In the genomic region with DNA sequence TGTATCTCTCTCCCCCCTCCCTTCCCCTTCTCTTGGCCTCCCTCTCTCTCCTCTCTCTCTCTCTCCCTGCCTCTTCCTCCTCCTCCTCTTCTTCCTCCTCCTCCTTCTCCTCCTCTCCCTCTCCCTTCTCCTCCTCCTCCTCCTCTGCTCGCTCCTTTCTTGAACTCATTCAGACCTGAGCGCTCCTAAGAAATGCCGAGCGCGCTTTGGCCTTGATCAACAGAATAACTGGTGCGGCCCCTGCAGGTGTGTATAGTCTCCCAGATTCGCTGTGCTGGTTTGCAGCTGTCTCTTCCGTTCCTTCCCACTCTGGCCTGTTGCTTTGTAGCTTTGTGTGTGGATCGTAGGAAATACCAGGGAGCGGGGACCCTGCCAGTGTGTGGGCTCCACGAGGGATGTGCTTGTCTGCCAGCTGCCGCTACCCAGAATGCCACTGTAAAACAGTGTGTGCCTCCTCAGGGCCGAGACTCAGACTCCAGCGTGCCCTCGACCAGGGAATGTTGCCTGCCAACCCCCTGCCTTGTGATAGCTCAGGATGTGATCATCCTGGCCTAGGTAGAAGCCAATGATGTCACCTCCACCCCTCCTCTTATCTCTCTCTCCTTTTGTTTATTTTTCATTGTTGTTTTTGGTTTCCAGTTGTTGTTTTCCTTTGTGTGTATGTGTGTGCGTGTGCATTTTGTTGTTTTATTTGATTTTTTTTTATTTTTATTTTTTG, we compare ENCODE assay signal across 12 mouse cellular contexts.
DNase-seq lines count a peak whose midpoint lies in the region; ATAC-seq and TF ChIP-seq lines count a peak whose summit lies in the region.
"Had no signal": no experiment of that assay in that cellular context is flagged by ENCODE, and none has a peak within 500 bp of the region (broad histone marks: within the 10 kb centered on the region; RNA-seq: fewer than 3 reads in every experiment).

No protein-coding gene starts in this region.

- 82% methylated on average over 16 of the region's 16 CpGs for WGBS in midbrain, embryonic 10.5 days
- 76% methylated on average over 16 of the region's 16 CpGs for WGBS in midbrain, embryonic 11.5 days
- WGBS in liver, embryonic 11.5 days = 68% methylated on average over 16 of the region's 16 CpGs
- 81% methylated on average over 16 of the region's 16 CpGs for WGBS in stomach, embryonic 16.5 days
- WGBS in lung, postnatal 0 days = 84% methylated on average over 16 of the region's 16 CpGs

- peaks cover 47% of the 10 kb centered on the region for H3K4me1 ChIP-seq in midbrain, embryonic 10.5 days
- H3K4me1 ChIP-seq in midbrain, embryonic 11.5 days (ENCODE audit: control insufficient read depth, insufficient read depth, low read length) = peaks cover 10% of the 10 kb centered on the region
- peaks cover 24% of the 10 kb centered on the region for H3K4me1 ChIP-seq in liver, embryonic 11.5 days (replicated peaks; ENCODE audit: control insufficient read depth, insufficient read depth, low read length)
- no peaks in the 10 kb centered on the region for H3K4me1 ChIP-seq in stomach, embryonic 16.5 days (ENCODE audit: control insufficient read depth, insufficient read depth, low read length)
- H3K4me1 ChIP-seq in lung, postnatal 0 days (ENCODE audit: insufficient read depth, low read depth, low read length) = no peaks in the 10 kb centered on the region
- H3K4me1 ChIP-seq: hindbrain, embryonic 15.5 days had no signal

- TF ChIP-seq EP300 in lung, postnatal 0 days (IDR thresholded peaks at IDR 0.05) = no peak

- no peaks in the 10 kb centered on the region for H3K9me3 ChIP-seq in midbrain, embryonic 10.5 days (replicated peaks)
- no peaks in the 10 kb centered on the region for H3K9me3 ChIP-seq in midbrain, embryonic 11.5 days (ENCODE audit: control insufficient read depth, low read length)
- no peaks in the 10 kb centered on the region for H3K9me3 ChIP-seq in liver, embryonic 11.5 days (ENCODE audit: control insufficient read depth, low read length)
- H3K9me3 ChIP-seq in stomach, embryonic 16.5 days (replicated peaks; ENCODE audit: control insufficient read depth, low read length) = no peaks in the 10 kb centered on the region
- H3K9me3 ChIP-seq in lung, postnatal 0 days (ENCODE audit: low read length) = no peaks in the 10 kb centered on the region
- H3K9me3 ChIP-seq: hindbrain, embryonic 15.5 days; limb, embryonic 15.5 days had no signal

- H3K4me3 ChIP-seq in midbrain, embryonic 10.5 days = no peak overlapping the region
- no peak overlapping the region for H3K4me3 ChIP-seq in midbrain, embryonic 11.5 days (ENCODE audit: low read depth, low read length)
- H3K4me3 ChIP-seq in liver, embryonic 11.5 days (ENCODE audit: low read depth, low read length) = peak overlapping the region; percentile 40
- no peak overlapping the region for H3K4me3 ChIP-seq in stomach, embryonic 16.5 days (replicated peaks; ENCODE audit: low read length)
- no peak overlapping the region for H3K4me3 ChIP-seq in lung, postnatal 0 days (ENCODE audit: low read depth, low read length)
- H3K4me3 ChIP-seq: gastrocnemius, adult 2 months; hindbrain, embryonic 15.5 days; limb, embryonic 15.5 days had no signal

- ATAC-seq in midbrain, embryonic 11.5 days (ENCODE audit: low FRiP score) = no peak
- peak; percentile 70 for ATAC-seq in liver, embryonic 11.5 days (replicated peaks; ENCODE audit: low FRiP score)
- peak; percentile 25; the same call in 1 of the 2 replicates for ATAC-seq in stomach, embryonic 16.5 days (ENCODE audit: insufficient read depth, low FRiP score)
- no peak for ATAC-seq in lung, postnatal 0 days
- ATAC-seq: Patski had no signal

- H3K27ac ChIP-seq in midbrain, embryonic 10.5 days (replicated peaks) = peak overlapping the region; percentile 74
- no peak overlapping the region for H3K27ac ChIP-seq in midbrain, embryonic 11.5 days (ENCODE audit: low read depth, low read length)
- peak overlapping the region; percentile 86 for H3K27ac ChIP-seq in liver, embryonic 11.5 days (ENCODE audit: low read depth, low read length)
- H3K27ac ChIP-seq in stomach, embryonic 16.5 days (ENCODE audit: low read length) = no peak overlapping the region
- no peak overlapping the region for H3K27ac ChIP-seq in lung, postnatal 0 days (ENCODE audit: low read length)
- H3K27ac ChIP-seq: gastrocnemius, adult 2 months; hindbrain, embryonic 15.5 days; limb, embryonic 15.5 days had no signal

- no peak overlapping the region for H3K9ac ChIP-seq in midbrain, embryonic 11.5 days (ENCODE audit: low read length)
- peak overlapping the region; percentile 68 for H3K9ac ChIP-seq in liver, embryonic 11.5 days (ENCODE audit: low read depth, low read length)
- no peak overlapping the region for H3K9ac ChIP-seq in stomach, embryonic 16.5 days (ENCODE audit: low read length)
- H3K9ac ChIP-seq in lung, postnatal 0 days (replicated peaks; ENCODE audit: low read depth) = no peak overlapping the region
- H3K9ac ChIP-seq: hindbrain, embryonic 15.5 days; limb, embryonic 15.5 days had no signal

- TF ChIP-seq CTCF in lung, postnatal 0 days (IDR thresholded peaks at IDR 0.05) = no peak

- no peak overlapping the region for H3K4me2 ChIP-seq in midbrain, embryonic 11.5 days
- peak overlapping the region; percentile 62 for H3K4me2 ChIP-seq in liver, embryonic 11.5 days
- no peak overlapping the region for H3K4me2 ChIP-seq in stomach, embryonic 16.5 days (ENCODE audit: low read depth, low read length)
- no peak overlapping the region for H3K4me2 ChIP-seq in lung, postnatal 0 days (replicated peaks; ENCODE audit: low read depth, low read length)
- H3K4me2 ChIP-seq: hindbrain, embryonic 15.5 days; limb, embryonic 15.5 days had no signal

- H3K27me3 ChIP-seq in midbrain, embryonic 10.5 days (ENCODE audit: low read depth, poor library complexity, severe bottlenecking) = peaks cover 3% of the 10 kb centered on the region; the same call in 1 of the 2 replicates
- no peaks in the 10 kb centered on the region for H3K27me3 ChIP-seq in midbrain, embryonic 11.5 days (ENCODE audit: control insufficient read depth, insufficient read depth, low read length)
- no peaks in the 10 kb centered on the region for H3K27me3 ChIP-seq in liver, embryonic 11.5 days (replicated peaks; ENCODE audit: control insufficient read depth, insufficient read depth, low read length)
- H3K27me3 ChIP-seq in stomach, embryonic 16.5 days (ENCODE audit: control insufficient read depth, insufficient read depth, low read length) = no peaks in the 10 kb centered on the region
- no peaks in the 10 kb centered on the region for H3K27me3 ChIP-seq in lung, postnatal 0 days (replicated peaks; ENCODE audit: insufficient read depth, low read length)
- H3K27me3 ChIP-seq: hindbrain, embryonic 15.5 days; limb, embryonic 15.5 days; Patski had no signal

- H3K36me3 ChIP-seq in midbrain, embryonic 10.5 days = peaks cover 79% of the 10 kb centered on the region
- peaks cover 3% of the 10 kb centered on the region; the same call in 1 of the 2 replicates for H3K36me3 ChIP-seq in midbrain, embryonic 11.5 days (ENCODE audit: control insufficient read depth, insufficient read depth, low read length)
- peaks cover 3% of the 10 kb centered on the region; the same call in 1 of the 2 replicates for H3K36me3 ChIP-seq in liver, embryonic 11.5 days (ENCODE audit: control insufficient read depth, insufficient read depth, low read length)
- H3K36me3 ChIP-seq in stomach, embryonic 16.5 days (ENCODE audit: control insufficient read depth, insufficient read depth, low read length) = peaks cover 13% of the 10 kb centered on the region
- 0 out of 2 replicates have a peak, but pooled peaks cover 6% of the 10 kb centered on the region for H3K36me3 ChIP-seq in lung, postnatal 0 days (ENCODE audit: insufficient read depth, low read length)
- H3K36me3 ChIP-seq: hindbrain, embryonic 15.5 days had no signal

- no peak for DNase-seq in midbrain, embryonic 10.5 days (ENCODE audit: low spot score)
- no peak for DNase-seq in midbrain, embryonic 11.5 days (ENCODE audit: low spot score, missing footprints)
- peak; percentile 56 for DNase-seq in c-Kit-negative CD71-positive TER-119-positive erythroid progenitor cells, embryonic 14.5 days (ENCODE audit: low read depth, low spot score)
- DNase-seq in liver, embryonic 11.5 days (ENCODE audit: low spot score) = no peak
- DNase-seq in gastrocnemius, postnatal 10 days = no peak
- no peak for DNase-seq in lung, postnatal 4 days
- DNase-seq in lung, postnatal 0 days (ENCODE audit: low spot score) = no peak
- DNase-seq: gastrocnemius, adult 2 months had no signal

Comparison
In these comparisons a context has a peak if more than half of its experiments do, and no peak if none do; other contexts are left out.
1. H3K27ac ChIP-seq: peak in midbrain, embryonic 10.5 days (single experiment) and liver, embryonic 11.5 days (single experiment); none in midbrain, embryonic 11.5 days (single experiment), stomach, embryonic 16.5 days (single experiment) and lung, postnatal 0 days (single experiment).
2. ATAC-seq: peak in liver, embryonic 11.5 days (single experiment) and stomach, embryonic 16.5 days (single experiment); none in midbrain, embryonic 11.5 days (single experiment) and lung, postnatal 0 days (single experiment).